Mouse (Mus musculus) lung, embryonic 16.5 days (tissue): ENCODE data around the gene Krtap12-1. TPM values are rescaled to one million over a fixed set of nuclear protein-coding genes. Genes with fewer than 3 reads are reported as not detected.

Source experiments
- ATAC-seq: fragments of 200-750 bp; cut with Nextera tagmentation; 2 replicates; pipeline ENCODE4 v1.8.0; 2017; ENCODE audit warnings: low read depth, mild to moderate bottlenecking, moderate library complexity
- H3K27ac ChIP-seq: fragments of 300-500 bp; sonication (generic); 2 replicates; pipeline ENCODE4 v1.5.1; 2014; ENCODE audit warnings: mild to moderate bottlenecking, control low read depth, low read length
- H3K27me3 ChIP-seq: fragments of 300-500 bp; sonication (generic); 2 replicates; pipeline ENCODE4 v1.6.1; 2014; ENCODE audit warnings: low read depth, low read length, mixed read lengths; ENCODE audit not compliant: control insufficient read depth, insufficient read depth
- H3K36me3 ChIP-seq: fragments of 300-500 bp; sonication (generic); 2 replicates; pipeline ENCODE4 v1.6.1; 2014; ENCODE audit warnings: low read length; ENCODE audit not compliant: control insufficient read depth, insufficient read depth
- H3K4me1 ChIP-seq: fragments of 300-500 bp; sonication (generic); replicated peaks from 2 replicates; pipeline ENCODE4 v1.6.1; 2014; ENCODE audit warnings: low read length, mixed read lengths; ENCODE audit not compliant: control insufficient read depth, insufficient read depth
- H3K4me2 ChIP-seq: fragments of 300-500 bp; sonication (generic); 2 replicates; pipeline ENCODE4 v1.6.1; 2014; ENCODE audit warnings: low read depth, low read length, control low read depth
- H3K4me3 ChIP-seq: fragments of 300-500 bp; sonication (generic); 2 replicates; pipeline ENCODE4 v1.5.1; 2014; ENCODE audit warnings: mild to moderate bottlenecking, low read length, control low read depth
- H3K9ac ChIP-seq: fragments of 300-500 bp; sonication (generic); 2 replicates; pipeline ENCODE4 v1.6.1; 2014; ENCODE audit warnings: low read length, control low read depth
- H3K9me3 ChIP-seq: fragments of 300-500 bp; sonication (generic); 2 replicates; pipeline ENCODE4 v1.6.1; 2016; ENCODE audit warnings: low read length; ENCODE audit not compliant: control insufficient read depth
- WGBS: fragments of 180-500 bp; shearing (Covaris S2); extraction: QIAGEN DNeasy Blood & Tissue Kit; methylation state at CpG from one replicate; pipeline ENCODE4 v1.1.7; 2014; 5-methylcytosine and 5-hydroxymethylcytosine counted together
- polyA plus RNA-seq: library from polyadenylated mRNA; unstranded; fragments of >200 nt; fragmentation: Nextera tagmentation; extraction: Ambion mirVana; gene quantifications from 2 replicates; pipeline ENCODE4 v1.2.1, GENCODE M21; 2015

Krtap12-1 gene
- polyA plus RNA-seq, 1 experiment from 2014 or later, result not detected

DNA sequence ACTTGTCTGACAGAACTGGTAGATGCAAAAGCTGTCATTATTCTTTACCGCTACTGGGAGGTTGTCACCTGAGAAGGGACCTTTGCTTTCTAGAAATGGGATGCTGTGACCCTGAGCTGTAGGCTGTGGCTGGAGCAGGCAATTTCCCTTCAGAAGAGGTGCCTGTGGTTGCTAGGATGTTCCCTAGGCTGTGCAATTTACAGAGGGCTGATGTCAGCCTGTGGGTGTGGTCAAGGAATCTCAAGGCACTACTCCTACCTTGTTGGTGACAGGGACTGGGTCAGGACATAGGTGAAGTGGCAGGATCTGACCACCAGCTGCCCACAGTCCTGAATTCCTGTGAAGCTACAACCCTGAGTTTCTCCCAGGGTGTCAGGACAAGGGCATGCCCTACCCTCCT is 49.3 kb downstream of the Krtap12-1 start:
- Histone ChIP-seq H3K4me3 (no peak overlapping the region), H3K27ac (no peak overlapping the region), H3K4me2 (no peak overlapping the region), H3K4me1 (no peaks in the 10 kb centered on the region), H3K36me3 (no peaks in the 10 kb centered on the region), H3K9ac (no peak overlapping the region), H3K9me3 (no peaks in the 10 kb centered on the region), H3K27me3 (no peaks in the 10 kb centered on the region)
- 86% methylated on average over 1 of the region's 1 CpGs for WGBS
- no peak for ATAC-seq

Other genes with a start within 250 kb of the Krtap12-1 start
- 30.9 and 32.0 TPM in 2 replicates for gene Fam207a, start 204.8 kb upstream of the Krtap12-1 start, polyA plus RNA-seq
- 5.3 and 7.5 TPM in 2 replicates for gene Itgb2, start 190.3 kb upstream of the Krtap12-1 start, polyA plus RNA-seq
- gene Pttg1ip, start 138.9 kb upstream of the Krtap12-1 start, polyA plus RNA-seq, result 127 and 138 TPM in 2 replicates
- 344 and 348 TPM in 2 replicates for gene Sumo3, start 114.5 kb upstream of the Krtap12-1 start, polyA plus RNA-seq
- 2.0 and 2.4 TPM in 2 replicates for gene Gm49325, start 114.4 kb upstream of the Krtap12-1 start, polyA plus RNA-seq
- gene Ube2g2, start 98.3 kb upstream of the Krtap12-1 start, polyA plus RNA-seq, result 66.6 and 69.5 TPM in 2 replicates
- gene Tspear, start 34.0 kb upstream of the Krtap12-1 start, polyA plus RNA-seq, result 0.25 and 0.38 TPM in 2 replicates
- gene Gm19402, start 29.8 kb upstream of the Krtap12-1 start, polyA plus RNA-seq, result not detected in 2 replicates
- not detected in 2 replicates for gene Gm9508, start 23.4 kb upstream of the Krtap12-1 start, polyA plus RNA-seq
- gene Gm10272, start 14.0 kb upstream of the Krtap12-1 start, polyA plus RNA-seq, result not detected in 2 replicates
- not detected in 2 replicates for gene Gm10024, start 9.1 kb upstream of the Krtap12-1 start, polyA plus RNA-seq
- gene Gm10142, start 4.8 kb upstream of the Krtap12-1 start, polyA plus RNA-seq, result not detected in 2 replicates
- gene Gm10100, start 5.9 kb downstream of the Krtap12-1 start, polyA plus RNA-seq, result not detected in 2 replicates
- gene Gm18596, start 22.0 kb downstream of the Krtap12-1 start, polyA plus RNA-seq, result not detected in 2 replicates
- gene Gm9736, start 30.8 kb downstream of the Krtap12-1 start, polyA plus RNA-seq, result not detected in 2 replicates
- not detected in 2 replicates for gene Gm3233, start 39.1 kb downstream of the Krtap12-1 start, polyA plus RNA-seq
- not detected in 2 replicates for gene Gm3238, start 50.7 kb downstream of the Krtap12-1 start, polyA plus RNA-seq
- not detected in 2 replicates for gene Gm7138, start 56.3 kb downstream of the Krtap12-1 start, polyA plus RNA-seq
- not detected in 2 replicates for gene Gm3250, start 61.9 kb downstream of the Krtap12-1 start, polyA plus RNA-seq
- not detected in 2 replicates for gene Gm7137, start 67.6 kb downstream of the Krtap12-1 start, polyA plus RNA-seq
- gene Gm9639, start 74.5 kb downstream of the Krtap12-1 start, polyA plus RNA-seq, result not detected in 2 replicates
- gene Gm19668, start 78.5 kb downstream of the Krtap12-1 start, polyA plus RNA-seq, result not detected in 2 replicates
- gene Gm9507, start 91.2 kb downstream of the Krtap12-1 start, polyA plus RNA-seq, result not detected in 2 replicates
- gene Gm2696, start 94.1 kb downstream of the Krtap12-1 start, polyA plus RNA-seq, result not detected in 2 replicates
- not detected in 2 replicates for gene Krtap10-4, start 106.5 kb downstream of the Krtap12-1 start, polyA plus RNA-seq
- gene Krtap10-10, start 115.3 kb downstream of the Krtap12-1 start, polyA plus RNA-seq, result not detected in 2 replicates
- not detected in 2 replicates for gene Gm36176, start 126.2 kb downstream of the Krtap12-1 start, polyA plus RNA-seq
- gene Gm10318, start 132.3 kb downstream of the Krtap12-1 start, polyA plus RNA-seq, result not detected in 2 replicates
- not detected in 2 replicates for gene Gm3285, start 141.4 kb downstream of the Krtap12-1 start, polyA plus RNA-seq
- gene Lrrc3, start 181.9 kb downstream of the Krtap12-1 start, polyA plus RNA-seq, result 3.5 and 4.7 TPM in 2 replicates
- gene Trpm2, start 250.0 kb downstream of the Krtap12-1 start, polyA plus RNA-seq, result 1.1 and 1.4 TPM in 2 replicates